Mouse (Mus musculus): ENCODE measurements around the gene Phf20. TPM values are rescaled to one million over a fixed set of nuclear protein-coding genes. Genes with fewer than 3 reads are reported as not detected.
A peak's percentile ranks its signal among the peaks of the same experiment; 100 is the strongest.

The Phf20 gene
- polyA plus RNA-seq, 1 experiment: 20.8 TPM

- WGBS: 78% methylated on average over 4 of the region's 4 CpGs
- Histone ChIP-seq H3K4me3 (replicated peaks; ENCODE audit: control insufficient read depth, low read depth, low read length) (no peak overlapping the region), H3K27ac (ENCODE audit: control insufficient read depth, insufficient read depth, low read depth, low read length, poor library complexity) (no peak overlapping the region)
These were observed 152.5 kb downstream of the Phf20 start for GRCm38 (mm10) chr2:156348812-156349211.

GRCm38 (mm10) chr2:156349286-156349848 is 153.1 kb downstream of the Phf20 start:
- Histone ChIP-seq H3K27ac (ENCODE audit: control insufficient read depth, insufficient read depth, low read depth, low read length, poor library complexity) (no peak overlapping the region), H3K4me3 (replicated peaks; ENCODE audit: control insufficient read depth, low read depth, low read length) (no peak overlapping the region), H3K4me1 (ENCODE audit: control insufficient read depth, insufficient read depth, low read length) (no peaks in the 10 kb centered on the region)
- TF ChIP-seq POLR2A (IDR thresholded peaks at IDR 0.05; ENCODE audit: borderline replicate concordance, control insufficient read depth, low read depth, low read length) (no peak), CTCF (IDR thresholded peaks at IDR 0.05; ENCODE audit: control insufficient read depth, insufficient read depth, low read length) (no peak)
- WGBS: 83% methylated on average over 4 of the region's 4 CpGs

More at GRCm38 (mm10) chr2:156348812-156349211, 152.5 kb downstream of the Phf20 start:
- no peaks in the 10 kb centered on the region for H3K4me1 ChIP-seq (ENCODE audit: control insufficient read depth, insufficient read depth, low read length)
- no peak for TF ChIP-seq CTCF (IDR thresholded peaks at IDR 0.05; ENCODE audit: control insufficient read depth, insufficient read depth, low read length)
- TF ChIP-seq POLR2A (IDR thresholded peaks at IDR 0.05; ENCODE audit: borderline replicate concordance, control insufficient read depth, low read depth, low read length): no peak

GRCm38 (mm10) chr2:156351243-156351642 is 155.0 kb downstream of the Phf20 start:
- WGBS: 80% methylated on average over 7 of the region's 7 CpGs
- Histone ChIP-seq H3K4me3 (replicated peaks; ENCODE audit: control insufficient read depth, low read depth, low read length) (no peak overlapping the region), H3K4me1 (ENCODE audit: control insufficient read depth, insufficient read depth, low read length) (no peaks in the 10 kb centered on the region), H3K27ac (ENCODE audit: control insufficient read depth, insufficient read depth, low read depth, low read length, poor library complexity) (no peak overlapping the region)
- TF ChIP-seq POLR2A (IDR thresholded peaks at IDR 0.05; ENCODE audit: borderline replicate concordance, control insufficient read depth, low read depth, low read length): no peak
- TF ChIP-seq CTCF (IDR thresholded peaks at IDR 0.05; ENCODE audit: control insufficient read depth, insufficient read depth, low read length): peak; percentile 20; the same call in 1 of the 2 replicates

GRCm38 (mm10) chr2:156352413-156353165 is 156.3 kb downstream of the Phf20 start:
- no peak for TF ChIP-seq CTCF (IDR thresholded peaks at IDR 0.05; ENCODE audit: control insufficient read depth, insufficient read depth, low read length)
- TF ChIP-seq POLR2A (IDR thresholded peaks at IDR 0.05; ENCODE audit: borderline replicate concordance, control insufficient read depth, low read depth, low read length): no peak
- 61% methylated on average over 8 of the region's 8 CpGs for WGBS
- Histone ChIP-seq H3K4me1 (ENCODE audit: control insufficient read depth, insufficient read depth, low read length) (no peaks in the 10 kb centered on the region), H3K27ac (ENCODE audit: control insufficient read depth, insufficient read depth, low read depth, low read length, poor library complexity) (no peak overlapping the region), H3K4me3 (replicated peaks; ENCODE audit: control insufficient read depth, low read depth, low read length) (no peak overlapping the region)

GRCm38 (mm10) chr2:156353265-156353692 is 157.0 kb downstream of the Phf20 start:
- no peak overlapping the region for H3K4me3 ChIP-seq (replicated peaks; ENCODE audit: control insufficient read depth, low read depth, low read length)
- TF ChIP-seq POLR2A (IDR thresholded peaks at IDR 0.05; ENCODE audit: borderline replicate concordance, control insufficient read depth, low read depth, low read length) (no peak), CTCF (IDR thresholded peaks at IDR 0.05; ENCODE audit: control insufficient read depth, insufficient read depth, low read length) (no peak)
- WGBS: 65% methylated on average over 7 of the region's 7 CpGs
- no peak overlapping the region for H3K27ac ChIP-seq (ENCODE audit: control insufficient read depth, insufficient read depth, low read depth, low read length, poor library complexity)
- H3K4me1 ChIP-seq (ENCODE audit: control insufficient read depth, insufficient read depth, low read length): no peaks in the 10 kb centered on the region

GRCm38 (mm10) chr2:156356031-156356430 is 159.8 kb downstream of the Phf20 start:
- Histone ChIP-seq H3K4me3 (replicated peaks; ENCODE audit: control insufficient read depth, low read depth, low read length) (no peak overlapping the region), H3K27ac (ENCODE audit: control insufficient read depth, insufficient read depth, low read depth, low read length, poor library complexity) (no peak overlapping the region), H3K4me1 (ENCODE audit: control insufficient read depth, insufficient read depth, low read length) (no peaks in the 10 kb centered on the region)
- TF ChIP-seq CTCF (IDR thresholded peaks at IDR 0.05; ENCODE audit: control insufficient read depth, insufficient read depth, low read length) (no peak), POLR2A (IDR thresholded peaks at IDR 0.05; ENCODE audit: borderline replicate concordance, control insufficient read depth, low read depth, low read length) (no peak)
- WGBS: 79% methylated on average over 7 of the region's 7 CpGs

Other genes with a start within 250 kb of the Phf20 start
- 24.0 and 39.1 TPM in 2 replicates for gene Cep250, start 240.0 kb upstream of the Phf20 start, polyA plus RNA-seq (2011; ENCODE audit: insufficient read depth, insufficient read length, low replicate concordance, missing spikeins)
- gene 6430550D23Rik, start 188.5 kb upstream of the Phf20 start, polyA plus RNA-seq (2011; ENCODE audit: insufficient read depth, insufficient read length, low replicate concordance, missing spikeins): 0.83 and 1.5 TPM in 2 replicates
- gene Ergic3, start 188.4 kb upstream of the Phf20 start, polyA plus RNA-seq (2011; ENCODE audit: insufficient read depth, insufficient read length, low replicate concordance, missing spikeins): 66.9 and 70.5 TPM in 2 replicates
- gene Fer1l4, start 143.5 kb upstream of the Phf20 start, polyA plus RNA-seq (2011; ENCODE audit: insufficient read depth, insufficient read length, low replicate concordance, missing spikeins): not detected in 2 replicates
- gene Spag4, start 131.3 kb upstream of the Phf20 start, polyA plus RNA-seq (2011; ENCODE audit: insufficient read depth, insufficient read length, low replicate concordance, missing spikeins): 0.99 and 5.4 TPM in 2 replicates
- 3.9 and 10.5 TPM in 2 replicates for gene Cpne1, start 84.5 kb upstream of the Phf20 start, polyA plus RNA-seq (2011; ENCODE audit: insufficient read depth, insufficient read length, low replicate concordance, missing spikeins)
- gene Rbm12, start 84.5 kb upstream of the Phf20 start, polyA plus RNA-seq (2011; ENCODE audit: insufficient read depth, insufficient read length, low replicate concordance, missing spikeins): 5.8 and 6.2 TPM in 2 replicates
- gene Gm28036, start 69.4 kb upstream of the Phf20 start, polyA plus RNA-seq (2011; ENCODE audit: insufficient read depth, insufficient read length, low replicate concordance, missing spikeins): 5.8 and 24.5 TPM in 2 replicates
- 109 and 111 TPM in 2 replicates for gene Romo1, start 52.4 kb upstream of the Phf20 start, polyA plus RNA-seq (2011; ENCODE audit: insufficient read depth, insufficient read length, low replicate concordance, missing spikeins)
- gene Nfs1, start 52.3 kb upstream of the Phf20 start, polyA plus RNA-seq (2011; ENCODE audit: insufficient read depth, insufficient read length, low replicate concordance, missing spikeins): 13.1 and 24.7 TPM in 2 replicates
- 221 and 329 TPM in 2 replicates for gene Rbm39, start 16.2 kb upstream of the Phf20 start, polyA plus RNA-seq (2011; ENCODE audit: insufficient read depth, insufficient read length, low replicate concordance, missing spikeins)
- 2.6 and 5.4 TPM in 2 replicates for gene Cnbd2, start 115.8 kb downstream of the Phf20 start, polyA plus RNA-seq (2011; ENCODE audit: insufficient read depth, insufficient read length, low replicate concordance, missing spikeins)
- 61.6 and 84.9 TPM in 2 replicates for gene Scand1, start 116.2 kb downstream of the Phf20 start, polyA plus RNA-seq (2011; ENCODE audit: insufficient read depth, insufficient read length, low replicate concordance, missing spikeins)
- gene Epb41l1, start 224.4 kb downstream of the Phf20 start, polyA plus RNA-seq (2011; ENCODE audit: insufficient read depth, insufficient read length, low replicate concordance, missing spikeins): 1.7 and 9.1 TPM in 2 replicates

All from bone marrow, adult 2 months (tissue).